Mouse (Mus musculus) heart, postnatal 4 days (tissue): ENCODE measurements around the gene Rps13. TPM values are rescaled to one million over a fixed set of nuclear protein-coding genes. Genes with fewer than 3 reads are reported as not detected.
A peak's percentile ranks its signal among the peaks of the same experiment; 100 is the strongest.

ENCODE experiments used
- DNase-seq: peaks from one replicate; pipeline ENCODE4 v3.0.0; 2021
- total RNA-seq, 2 experiments: library from RNA; stranded (reverse); gene quantifications; 2 replicates each; pipeline ENCODE4 v1.2.3; 2021

Gene Rps13
- total RNA-seq, 2 experiments from 2014 or later = 450 to 451 TPM

GRCm38 (mm10) chr7:116290559-116290958 is 43.4 kb downstream of the Rps13 start:
- no peak for DNase-seq

GRCm38 (mm10) chr7:116288996-116289395 is 45.0 kb downstream of the Rps13 start:
- DNase-seq = no peak

GRCm38 (mm10) chr7:116287959-116288358 is 46.0 kb downstream of the Rps13 start:
- no peak for DNase-seq

- no peak for DNase-seq
Observed at GRCm38 (mm10) chr7:116286611-116287355, 47.2 kb downstream of the Rps13 start.

GRCm38 (mm10) chr7:116286173-116286572 is 47.8 kb downstream of the Rps13 start:
- peak; percentile 82 for DNase-seq

GRCm38 (mm10) chr7:116285216-116285615 is 48.8 kb downstream of the Rps13 start:
- no peak for DNase-seq

GRCm38 (mm10) chr7:116282755-116283154 is 51.2 kb downstream of the Rps13 start:
- no peak for DNase-seq

Other genes with a start within 250 kb of the Rps13 start
- 1 to 10 TPM; 1.3 to 2.1 TPM for gene Gm4353, start 249.6 kb downstream of the Rps13 start, total RNA-seq
- gene Plekha7, start 25.8 kb downstream of the Rps13 start, total RNA-seq = 10 to 100 TPM; 19.5 to 24.9 TPM
- gene Pik3c2a, start 109.3 kb upstream of the Rps13 start, total RNA-seq = 10 to 100 TPM; 25.2 to 26.0 TPM
- 10 to 100 TPM; 13.3 to 14.0 TPM for gene Nucb2, start 170.2 kb upstream of the Rps13 start, total RNA-seq